Mouse (Mus musculus) lung, postnatal 0 days (tissue): ENCODE measurements around the gene Lrrfip1. TPM values are rescaled to one million over a fixed set of nuclear protein-coding genes. Genes with fewer than 3 reads are reported as not detected.

ENCODE experiments used
- ATAC-seq: fragments of 200-750 bp; cut with Nextera tagmentation; 2 replicates; pipeline ENCODE4 v1.8.0; 2017; ENCODE audit warnings: moderate library complexity
- DNase-seq: peaks from one replicate; pipeline ENCODE4 v3.0.0-alpha.2; 2016; ENCODE audit warnings: low spot score
- H3K27ac ChIP-seq: fragments of 300-500 bp; sonication (generic); 2 replicates; pipeline ENCODE4 v1.5.1; 2014; ENCODE audit warnings: antibody characterized with exemption, mild to moderate bottlenecking, low read length, mixed read lengths
- H3K27me3 ChIP-seq: fragments of 300-500 bp; sonication (generic); replicated peaks from 2 replicates; pipeline ENCODE4 v1.6.1; 2014; ENCODE audit warnings: low read length, mixed read lengths; ENCODE audit not compliant: insufficient read depth
- H3K36me3 ChIP-seq: fragments of 300-500 bp; sonication (generic); 2 replicates; pipeline ENCODE4 v1.6.1; 2014; ENCODE audit warnings: low read length, mixed read lengths; ENCODE audit not compliant: insufficient read depth
- H3K4me1 ChIP-seq: fragments of 300-500 bp; sonication (generic); 2 replicates; pipeline ENCODE4 v1.6.1; 2014; ENCODE audit warnings: antibody characterized with exemption, low read depth, low read length, mixed read lengths; ENCODE audit not compliant: insufficient read depth
- H3K4me2 ChIP-seq: fragments of 300-500 bp; sonication (generic); replicated peaks from 2 replicates; pipeline ENCODE4 v1.6.1; 2014; ENCODE audit warnings: low read depth, mild to moderate bottlenecking, low read length, moderate library complexity, mixed read lengths
- H3K4me3 ChIP-seq: fragments of 300-500 bp; sonication (generic); 2 replicates; pipeline ENCODE4 v1.5.1; 2014; ENCODE audit warnings: low read depth, low read length
- H3K9ac ChIP-seq: fragments of 300-500 bp; sonication (generic); replicated peaks from 2 replicates; pipeline ENCODE4 v1.6.1; 2014; ENCODE audit warnings: low read depth, mild to moderate bottlenecking
- H3K9me3 ChIP-seq: fragments of 300-500 bp; sonication (generic); 2 replicates; pipeline ENCODE4 v1.6.1; 2016; ENCODE audit warnings: low read length, mixed read lengths
- CTCF ChIP-seq: IDR thresholded peaks from 2 replicates; pipeline ENCODE4 v1.5.1; 2016; ENCODE audit warnings: antibody characterized with exemption, mild to moderate bottlenecking
- EP300 ChIP-seq: IDR thresholded peaks from 2 replicates; pipeline ENCODE4 v1.6.1; 2016; ENCODE audit warnings: antibody characterized with exemption, mild to moderate bottlenecking, control low read depth
- WGBS: fragments of 180-500 bp; shearing (Covaris S2); extraction: QIAGEN DNeasy Blood & Tissue Kit; methylation state at CpG from one replicate; pipeline ENCODE4 v1.1.7; 2014; 5-methylcytosine and 5-hydroxymethylcytosine counted together
- polyA plus RNA-seq: library from polyadenylated mRNA; unstranded; fragments of >200 nt; fragmentation: Nextera tagmentation; extraction: Ambion mirVana; gene quantifications from 2 replicates; pipeline ENCODE4 v1.2.1, GENCODE M21; 2015

Lrrfip1 gene
- polyA plus RNA-seq, 1 experiment from 2014 or later, result 83.1 TPM

GRCm38 (mm10) chr1:91044176-91044575 is 45.6 kb downstream of the Lrrfip1 start:
- no peaks in the 10 kb centered on the region for H3K36me3 ChIP-seq
- H3K9me3 ChIP-seq, result no peaks in the 10 kb centered on the region
- ATAC-seq, result peak; percentile 70
- peak; percentile 83 for DNase-seq
- TF ChIP-seq EP300 (no peak), CTCF (no peak)
- H3K27ac ChIP-seq, result peak overlapping the region; percentile 77
- no peak overlapping the region for H3K9ac ChIP-seq
- no peak overlapping the region for H3K4me3 ChIP-seq
- H3K4me1 ChIP-seq, result peaks cover 18% of the 10 kb centered on the region; the same call in 1 of the 2 replicates
- no peaks in the 10 kb centered on the region for H3K27me3 ChIP-seq
- H3K4me2 ChIP-seq, result no peak overlapping the region
- 51% methylated on average over 10 of the region's 10 CpGs for WGBS

- TF ChIP-seq CTCF, result no peak
- 0 out of 2 replicates have a peak, but pooled peaks have one; percentile 8 for TF ChIP-seq EP300
- no peak overlapping the region for H3K4me3 ChIP-seq
- ATAC-seq, result peak; percentile 66
- no peak overlapping the region for H3K9ac ChIP-seq
- H3K9me3 ChIP-seq, result no peaks in the 10 kb centered on the region
- H3K36me3 ChIP-seq, result no peaks in the 10 kb centered on the region
- peak overlapping the region; percentile 77 for H3K27ac ChIP-seq
- no peak overlapping the region for H3K4me2 ChIP-seq
- H3K4me1 ChIP-seq, result peaks cover 15% of the 10 kb centered on the region; the same call in 1 of the 2 replicates
- H3K27me3 ChIP-seq, result no peaks in the 10 kb centered on the region
- 36% methylated on average over 3 of the region's 3 CpGs for WGBS
- peak; percentile 82 for DNase-seq
These were observed 46.1 kb downstream of the Lrrfip1 start for GRCm38 (mm10) chr1:91044648-91045047.

GRCm38 (mm10) chr1:91046237-91046636 is 47.7 kb downstream of the Lrrfip1 start:
- ATAC-seq, result no peak
- H3K36me3 ChIP-seq, result no peaks in the 10 kb centered on the region
- no peaks in the 10 kb centered on the region for H3K27me3 ChIP-seq
- H3K9ac ChIP-seq, result no peak overlapping the region
- no peak overlapping the region for H3K4me2 ChIP-seq
- no peak for TF ChIP-seq EP300
- no peak for TF ChIP-seq CTCF
- DNase-seq, result no peak
- H3K4me3 ChIP-seq, result no peak overlapping the region
- peaks cover 12% of the 10 kb centered on the region; the same call in 1 of the 2 replicates for H3K4me1 ChIP-seq
- no peaks in the 10 kb centered on the region for H3K9me3 ChIP-seq
- 62% methylated on average over 5 of the region's 5 CpGs for WGBS
- no peak overlapping the region for H3K27ac ChIP-seq

GRCm38 (mm10) chr1:91049296-91049695 is 50.8 kb downstream of the Lrrfip1 start:
- H3K4me3 ChIP-seq, result no peak overlapping the region
- no peaks in the 10 kb centered on the region for H3K36me3 ChIP-seq
- WGBS, result 59% methylated on average over 6 of the region's 6 CpGs
- peaks cover 9% of the 10 kb centered on the region; the same call in 1 of the 2 replicates for H3K4me1 ChIP-seq
- DNase-seq, result peak; percentile 33
- H3K9ac ChIP-seq, result no peak overlapping the region
- no peak for ATAC-seq
- H3K4me2 ChIP-seq, result no peak overlapping the region
- H3K27ac ChIP-seq, result no peak overlapping the region
- TF ChIP-seq CTCF, result no peak
- TF ChIP-seq EP300, result no peak; the same call in 1 of the 2 replicates
- H3K9me3 ChIP-seq, result no peaks in the 10 kb centered on the region
- H3K27me3 ChIP-seq, result no peaks in the 10 kb centered on the region

- Histone ChIP-seq H3K27me3 (no peaks in the 10 kb centered on the region), H3K4me1 (peaks cover 17% of the 10 kb centered on the region; the same call in 1 of the 2 replicates), H3K9ac (no peak overlapping the region), H3K27ac (no peak overlapping the region), H3K36me3 (no peaks in the 10 kb centered on the region), H3K4me3 (no peak overlapping the region), H3K4me2 (peak overlapping the region; percentile 75; the same call in 1 of the 2 replicates), H3K9me3 (no peaks in the 10 kb centered on the region)
- DNase-seq (no peak), ATAC-seq (no peak)
- 71% methylated on average over 8 of the region's 8 CpGs for WGBS
- TF ChIP-seq EP300 (no peak), CTCF (peak; percentile 29)
These were observed 53.0 kb downstream of the Lrrfip1 start for GRCm38 (mm10) chr1:91051461-91052094.

GRCm38 (mm10) chr1:91052747-91053181 is 54.2 kb downstream of the Lrrfip1 start:
- Histone ChIP-seq H3K9ac (peak overlapping the region; percentile 71; the same call in 1 of the 2 replicates), H3K4me3 (peak overlapping the region; percentile 50), H3K9me3 (no peaks in the 10 kb centered on the region), H3K36me3 (no peaks in the 10 kb centered on the region), H3K4me1 (peaks cover 25% of the 10 kb centered on the region; the same call in 1 of the 2 replicates), H3K27ac (peak overlapping the region; percentile 90), H3K4me2 (peak overlapping the region; percentile 75), H3K27me3 (no peaks in the 10 kb centered on the region)
- under 1% methylated on average over 28 of the region's 28 CpGs for WGBS
- ATAC-seq, result peak; percentile 90
- TF ChIP-seq CTCF, result peak; percentile 39
- TF ChIP-seq EP300, result no peak; the same call in 1 of the 2 replicates
- peak; percentile 99 for DNase-seq
